Mouse (Mus musculus): ENCODE data around the gene Cstl1.
"Not testable (repeated sequence)": the region's sequence is repeated elsewhere in the genome, so short reads cannot be mapped to it uniquely, and the experiment has no call there.

The Cstl1 gene

DNA sequence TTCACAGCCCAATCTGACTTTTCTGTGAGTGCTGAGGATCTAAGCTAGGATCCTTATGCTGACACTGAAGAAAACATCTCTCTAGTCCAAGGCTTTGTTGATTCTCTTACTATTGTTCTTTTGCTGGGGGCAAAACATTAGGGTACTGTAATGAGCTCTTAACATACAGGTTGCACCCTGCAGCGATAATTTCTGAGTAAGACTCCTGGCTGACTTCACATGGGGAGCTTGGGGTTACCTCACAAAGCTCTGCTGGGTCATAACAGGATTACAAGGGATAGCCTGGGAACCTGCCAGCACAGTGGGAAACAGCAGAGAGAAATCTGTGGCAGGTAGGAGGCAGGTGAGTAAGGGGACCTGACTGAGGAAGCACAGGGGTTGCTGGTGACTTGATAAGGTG lies at the start of gene Cstl1:
Cstl1 (plus strand) TSS at position 301 of the 400 bp plus-strand sequence.
- no peak for DNase-seq

- no peak for DNase-seq
Measured at GRCm38 (mm10) chr2:148706409-148707201, 43.6 kb upstream of the Cstl1 start.

- no peak for DNase-seq
Measured at GRCm38 (mm10) chr2:148707202-148707530, 43.0 kb upstream of the Cstl1 start.

DNA sequence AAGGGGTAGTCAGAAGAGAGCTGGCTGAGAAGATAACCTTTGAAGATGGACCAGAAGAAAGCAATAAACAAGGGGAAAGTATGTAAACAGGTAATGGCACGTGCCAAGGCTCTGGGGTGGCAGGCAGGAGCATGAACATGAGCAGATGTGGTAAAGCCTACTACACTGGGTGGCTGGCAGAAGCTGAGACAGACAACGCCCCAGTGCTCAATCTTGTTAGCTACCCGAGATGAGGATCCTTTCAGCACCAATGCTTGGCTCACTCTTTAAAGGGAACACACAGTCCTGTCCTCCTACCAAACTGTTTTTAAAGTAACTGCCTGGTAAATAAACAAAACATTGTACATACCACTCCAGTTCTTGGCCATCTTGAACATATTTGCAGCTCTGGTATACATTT lies 37.8 kb upstream of the Cstl1 start:
- DNase-seq: no peak

DNA sequence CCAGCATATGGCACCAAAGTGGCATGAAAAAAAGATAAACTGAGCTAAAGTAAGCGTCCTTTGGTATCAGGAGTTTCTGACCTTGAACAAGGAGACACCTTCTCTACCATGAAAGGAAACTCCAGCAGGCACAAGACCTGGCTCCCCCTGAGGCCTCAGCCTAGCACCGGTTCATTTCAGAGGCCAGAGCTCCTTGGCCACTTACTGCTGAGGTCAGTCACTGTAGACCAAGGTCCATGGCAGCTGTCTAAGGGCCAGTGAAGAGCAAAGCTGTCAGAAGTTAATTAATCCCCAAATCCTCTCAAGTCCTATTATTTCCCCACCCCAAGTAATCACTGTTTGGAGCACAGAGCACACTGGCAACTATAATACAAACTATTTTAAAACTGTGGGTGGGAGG lies 33.1 kb upstream of the Cstl1 start:
- peak; percentile 14 for DNase-seq

DNA sequence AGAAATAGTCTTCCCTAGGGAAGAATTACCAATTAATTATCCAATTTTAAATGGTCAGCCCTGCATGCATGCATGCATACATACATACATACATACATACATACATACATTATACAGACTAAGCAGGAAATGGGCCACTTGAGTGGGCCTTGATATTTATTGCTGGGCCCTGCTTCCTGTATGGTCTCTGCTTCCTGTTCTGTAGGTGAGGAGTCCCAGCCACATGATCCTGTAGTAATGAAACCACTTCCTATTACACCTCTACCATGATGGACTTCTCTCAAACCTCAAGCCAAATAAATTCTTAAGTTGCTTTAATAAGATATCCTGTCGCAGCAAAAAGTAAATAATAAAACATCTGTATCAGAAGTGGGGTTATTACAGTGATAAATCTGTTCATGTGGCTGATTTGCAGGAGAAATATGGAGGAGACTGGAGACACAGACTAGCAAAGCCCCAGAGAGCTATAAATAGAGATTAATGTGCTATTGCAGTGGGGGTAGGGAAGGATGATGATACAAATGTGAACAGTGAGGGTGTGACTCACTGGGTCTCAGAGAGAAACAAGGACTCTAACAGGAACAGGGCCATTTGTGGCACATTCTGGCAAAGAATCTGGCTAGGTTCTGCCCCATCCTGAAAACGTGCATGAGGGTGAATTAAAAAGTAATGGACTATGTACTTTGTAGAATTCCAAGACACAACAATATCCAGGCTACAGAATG lies 30.7 kb upstream of the Cstl1 start:
- no peak for DNase-seq

GRCm38 (mm10) chr2:148731614-148732326 lies 18.4 kb upstream of the Cstl1 start:
- peak; percentile 25 for DNase-seq

DNA sequence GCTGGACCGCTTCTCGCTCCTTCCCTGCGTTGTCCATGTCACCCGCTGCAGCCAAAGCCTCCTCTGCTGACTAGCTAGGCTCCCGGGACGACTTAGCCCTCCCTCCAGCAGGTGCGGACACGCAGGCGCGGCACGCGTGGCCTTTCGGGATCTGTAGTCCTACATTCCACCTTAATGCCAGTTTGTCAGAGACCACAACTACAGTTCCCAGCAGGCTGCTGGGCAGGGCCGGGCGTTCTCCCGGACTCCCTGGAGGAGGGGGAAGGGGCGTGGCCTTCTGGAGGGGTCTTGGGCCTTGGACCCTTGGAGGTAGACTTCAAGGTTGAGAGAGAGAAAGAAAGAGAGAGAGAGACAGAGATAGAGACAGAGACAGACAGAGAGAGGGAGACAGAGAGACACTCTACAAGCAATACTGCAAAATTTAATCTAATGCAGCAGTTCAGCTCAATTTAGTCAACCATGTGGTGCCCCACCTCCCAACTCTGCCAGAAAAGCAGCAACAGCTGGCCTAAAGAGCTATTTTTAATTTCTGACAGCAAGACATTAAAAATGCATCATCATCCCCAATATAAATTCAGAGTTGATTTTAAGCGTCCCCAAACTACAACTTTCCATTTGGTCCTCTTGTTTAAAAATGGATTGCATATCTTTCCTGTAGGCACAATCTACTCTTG lies 17.7 kb upstream of the Cstl1 start, which contains the start of gene Napb:
Napb (minus strand) TSS at position 141 of the 674 bp plus-strand sequence.
- peak; percentile 91 for DNase-seq

- DNase-seq: peak; percentile 6
Measured at GRCm38 (mm10) chr2:148743001-148743400, 7.2 kb upstream of the Cstl1 start.

DNA sequence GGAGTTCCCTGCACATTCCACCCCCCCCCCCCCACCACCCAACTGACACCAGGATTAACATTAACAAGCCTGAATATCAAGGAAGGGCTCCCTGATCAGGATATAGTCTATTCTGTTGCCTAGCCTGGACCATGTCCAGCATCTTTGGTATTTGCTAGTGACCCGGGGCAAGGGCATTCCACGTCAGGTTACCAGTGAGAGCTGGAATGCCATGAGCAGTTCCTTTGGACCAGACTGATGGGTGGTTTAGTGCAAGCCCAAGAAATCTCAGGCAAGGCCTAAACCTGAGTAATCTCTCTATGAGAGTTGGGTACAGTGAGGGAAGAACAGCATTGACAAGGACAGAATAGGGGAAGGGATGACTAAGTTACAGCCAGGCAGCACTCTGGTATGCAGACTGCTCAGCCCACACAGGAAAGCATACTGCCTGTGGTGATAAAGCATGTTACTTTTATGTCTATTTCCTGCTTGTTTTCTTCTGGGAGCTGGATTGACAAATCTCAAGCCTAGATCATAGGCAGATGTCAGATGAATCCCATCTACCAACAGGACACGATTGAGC lies 6.2 kb upstream of the Cstl1 start:
- peak; percentile 14 for DNase-seq

DNA sequence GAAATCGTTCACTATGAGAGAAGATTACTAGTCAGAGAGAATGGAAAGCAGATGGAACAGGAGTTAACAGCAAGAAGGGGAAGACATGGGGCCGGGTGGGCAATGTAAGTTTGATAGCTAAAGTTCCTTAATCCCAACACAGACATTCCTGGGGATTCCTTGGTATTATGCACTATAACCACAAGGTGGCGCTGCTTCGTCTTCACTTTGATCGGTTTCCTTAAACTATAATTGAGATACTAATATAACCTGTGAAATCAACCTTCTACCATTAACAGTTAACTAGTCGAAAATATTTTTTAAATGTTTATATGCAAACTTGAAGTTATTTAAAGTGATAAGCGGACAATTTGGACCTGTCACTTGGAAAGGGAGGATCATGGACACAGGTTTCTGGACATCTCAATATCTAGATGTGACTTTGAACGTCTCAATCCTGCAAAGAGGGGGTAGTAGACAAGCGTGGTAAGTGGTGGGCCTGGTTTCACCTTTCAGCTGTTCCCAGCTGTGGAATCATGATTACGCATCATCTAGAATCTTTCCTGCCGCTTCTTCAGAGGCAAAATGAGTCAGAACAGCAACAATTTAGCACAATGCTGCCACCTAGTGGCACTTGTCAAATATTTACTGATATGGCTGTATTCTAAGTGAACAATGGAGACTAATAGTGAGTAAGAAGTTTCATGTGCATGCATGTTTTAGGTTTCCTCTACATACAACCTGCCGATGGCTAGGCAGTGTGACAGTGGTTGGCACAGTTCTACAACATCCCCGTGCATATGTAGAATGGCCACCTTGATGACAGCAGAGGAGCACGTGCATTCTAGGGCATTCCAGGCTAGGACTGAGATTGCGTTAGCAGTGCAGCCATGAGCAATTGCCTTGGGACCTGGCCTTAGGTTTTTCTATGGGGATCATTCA lies 2.0 kb downstream of the Cstl1 start:
- peak; percentile 68 for DNase-seq

DNA sequence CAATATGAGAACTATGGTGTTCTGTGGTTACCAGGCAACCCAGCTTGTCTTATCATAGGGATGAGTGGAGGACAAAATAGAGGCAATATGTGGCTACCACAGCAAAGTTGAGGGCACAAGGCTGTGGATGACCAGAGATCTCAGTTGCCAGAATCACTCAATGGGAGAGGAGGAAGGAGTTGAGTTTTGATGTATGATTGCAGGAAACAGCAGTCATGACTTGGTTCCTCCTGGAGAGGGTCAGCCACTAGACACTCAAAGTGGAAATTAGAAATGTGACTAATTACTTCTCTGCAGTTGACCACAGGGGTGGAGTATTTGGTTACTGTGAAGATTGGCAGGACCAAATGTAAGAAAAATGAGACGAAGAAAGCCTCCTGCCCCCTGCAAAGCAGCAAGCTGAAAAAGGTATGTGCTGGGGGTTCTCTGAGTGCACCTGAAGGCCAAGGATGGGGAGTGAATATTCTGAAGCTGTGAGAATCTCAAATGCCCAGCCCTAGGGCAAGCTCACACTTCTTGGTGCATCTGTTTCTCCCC lies 4.2 kb downstream of the Cstl1 start:
- no peak for DNase-seq

GRCm38 (mm10) chr2:148763648-148764388 lies 13.7 kb downstream of the Cstl1 start:
- no peak for DNase-seq

GRCm38 (mm10) chr2:148771397-148771796 lies 21.2 kb downstream of the Cstl1 start, which contains the start of gene Cst11:
Gene Cst11, minus strand, starts transcription at chr2:148771497.
- not testable (repeated sequence) for DNase-seq

DNA sequence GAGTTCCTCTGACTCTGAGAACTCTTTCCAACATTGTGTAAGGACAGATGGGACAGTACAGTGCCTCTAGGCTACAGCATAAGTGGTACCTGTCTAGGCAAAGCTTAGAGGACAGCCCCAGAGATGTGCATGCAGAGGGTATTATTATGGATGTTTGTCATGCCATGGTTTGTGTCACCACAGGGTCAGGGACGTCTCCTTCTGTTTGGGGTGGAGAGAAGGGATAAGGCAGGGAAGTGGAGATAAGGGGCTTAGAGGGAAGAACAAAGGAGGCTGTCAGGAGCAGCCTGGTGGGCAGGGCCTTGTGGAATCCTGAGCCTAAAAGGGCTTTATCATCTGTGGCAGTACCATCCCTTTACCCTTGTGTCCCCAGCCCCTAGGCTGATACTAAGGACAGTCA lies 31.6 kb downstream of the Cstl1 start, which contains the start of gene 8030411F24Rik:
8030411F24Rik (plus strand) TSS at position 301 of the 400 bp plus-strand sequence.
- DNase-seq: no peak

GRCm38 (mm10) chr2:148789142-148789541 lies 39.0 kb downstream of the Cstl1 start, which contains the start of gene Cst12:
Gene Cst12, plus strand, starts transcription at chr2:148789361.
- DNase-seq: no peak

DNA sequence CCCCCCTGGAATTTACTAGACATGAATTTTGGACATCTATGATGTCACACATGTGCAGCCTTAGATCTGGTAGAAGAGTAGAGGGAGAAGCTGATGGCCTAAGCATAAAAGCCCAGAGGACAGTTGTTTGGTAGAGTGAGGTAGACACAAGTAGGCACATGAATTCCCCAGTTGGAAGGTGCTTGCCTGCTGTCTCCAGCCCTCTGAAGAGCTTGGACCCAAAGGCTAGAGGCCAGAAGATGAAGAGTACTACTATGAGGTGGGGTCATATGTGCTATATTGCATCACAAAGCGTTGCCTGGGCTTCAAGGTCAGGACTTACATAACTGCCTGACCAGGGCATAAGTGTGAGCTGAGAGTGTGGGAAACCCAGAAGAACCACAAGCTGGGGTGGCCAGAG lies 48.3 kb downstream of the Cstl1 start, which contains the start of gene Cst8:
Cst8 (plus strand) TSS at position 301 of the 400 bp plus-strand sequence.
- no peak for DNase-seq

GRCm38 (mm10) chr2:148801491-148801921 lies 51.3 kb downstream of the Cstl1 start:
- DNase-seq: peak; percentile 3

All from kidney, adult 18-20 months (tissue).